Mouse (Mus musculus): ENCODE measurements around the gene Mad2l2. TPM values are rescaled to one million over a fixed set of nuclear protein-coding genes. Genes with fewer than 3 reads are reported as not detected.
"Not testable (repeated sequence)": the region's sequence is repeated elsewhere in the genome, so short reads cannot be mapped to it uniquely, and the experiment has no call there.

Gene Mad2l2
- polyA plus RNA-seq, 1 experiment: 17.8 TPM

- H3K27me3 ChIP-seq (ENCODE audit: control insufficient read depth, insufficient read depth, low read length): peaks cover 33% of the 10 kb centered on the region
- WGBS: 24% methylated on average over 15 of the region's 15 CpGs
Observed at GRCm38 (mm10) chr4:148169586-148169985, 39.4 kb downstream of the Mad2l2 start.

GRCm38 (mm10) chr4:148170842-148171241 is 40.7 kb downstream of the Mad2l2 start:
- Histone ChIP-seq H3K4me3 (ENCODE audit: low read depth, low read length) (no peak overlapping the region), H3K27me3 (ENCODE audit: control insufficient read depth, insufficient read depth, low read length) (peaks cover 24% of the 10 kb centered on the region), H3K36me3 (ENCODE audit: control insufficient read depth, insufficient read depth, low read length) (no peaks in the 10 kb centered on the region), H3K4me1 (ENCODE audit: control insufficient read depth, insufficient read depth, insufficient read length, low read length) (no peaks in the 10 kb centered on the region), H3K27ac (ENCODE audit: insufficient read depth, low read depth, low read length) (no peak overlapping the region)
- 2% methylated on average over 2 of the region's 2 CpGs for WGBS
- TF ChIP-seq CTCF (IDR thresholded peaks at IDR 0.05; ENCODE audit: extremely low read depth, insufficient read length, insufficient replicate concordance, low read depth, low read length) (peak; percentile 93), POLR2A (IDR thresholded peaks at IDR 0.05; ENCODE audit: low read depth, low read length) (no peak)

More at GRCm38 (mm10) chr4:148169586-148169985, 39.4 kb downstream of the Mad2l2 start:
- no peak overlapping the region for H3K27ac ChIP-seq (ENCODE audit: insufficient read depth, low read depth, low read length)
- TF ChIP-seq POLR2A (IDR thresholded peaks at IDR 0.05; ENCODE audit: low read depth, low read length) (no peak), CTCF (IDR thresholded peaks at IDR 0.05; ENCODE audit: extremely low read depth, insufficient read length, insufficient replicate concordance, low read depth, low read length) (no peak)
- no peak overlapping the region for H3K4me3 ChIP-seq (ENCODE audit: low read depth, low read length)
- 0 out of 2 replicates have a peak, but pooled peaks cover 1% of the 10 kb centered on the region for H3K4me1 ChIP-seq (ENCODE audit: control insufficient read depth, insufficient read depth, insufficient read length, low read length)
- H3K36me3 ChIP-seq (ENCODE audit: control insufficient read depth, insufficient read depth, low read length): no peaks in the 10 kb centered on the region

GRCm38 (mm10) chr4:148171261-148171660 is 41.1 kb downstream of the Mad2l2 start:
- Histone ChIP-seq H3K27ac (ENCODE audit: insufficient read depth, low read depth, low read length) (no peak overlapping the region), H3K27me3 (ENCODE audit: control insufficient read depth, insufficient read depth, low read length) (peaks cover 20% of the 10 kb centered on the region), H3K4me1 (ENCODE audit: control insufficient read depth, insufficient read depth, insufficient read length, low read length) (no peaks in the 10 kb centered on the region), H3K36me3 (ENCODE audit: control insufficient read depth, insufficient read depth, low read length) (no peaks in the 10 kb centered on the region), H3K4me3 (ENCODE audit: low read depth, low read length) (no peak overlapping the region)
- 34% methylated on average over 3 of the region's 3 CpGs for WGBS
- TF ChIP-seq POLR2A (IDR thresholded peaks at IDR 0.05; ENCODE audit: low read depth, low read length): no peak
- TF ChIP-seq CTCF (IDR thresholded peaks at IDR 0.05; ENCODE audit: extremely low read depth, insufficient read length, insufficient replicate concordance, low read depth, low read length): no peak

GRCm38 (mm10) chr4:148173811-148174494 is 43.8 kb downstream of the Mad2l2 start:
- TF ChIP-seq POLR2A (IDR thresholded peaks at IDR 0.05; ENCODE audit: low read depth, low read length) (no peak), CTCF (IDR thresholded peaks at IDR 0.05; ENCODE audit: extremely low read depth, insufficient read length, insufficient replicate concordance, low read depth, low read length) (no peak)
- no peaks in the 10 kb centered on the region for H3K36me3 ChIP-seq (ENCODE audit: control insufficient read depth, insufficient read depth, low read length)
- no peak overlapping the region for H3K4me3 ChIP-seq (ENCODE audit: low read depth, low read length)
- no peak overlapping the region for H3K27ac ChIP-seq (ENCODE audit: insufficient read depth, low read depth, low read length)
- H3K4me1 ChIP-seq (ENCODE audit: control insufficient read depth, insufficient read depth, insufficient read length, low read length): no peaks in the 10 kb centered on the region
- 3% methylated on average over 30 of the region's 30 CpGs for WGBS
- H3K27me3 ChIP-seq (ENCODE audit: control insufficient read depth, insufficient read depth, low read length): peaks cover 17% of the 10 kb centered on the region

- H3K36me3 ChIP-seq (ENCODE audit: control insufficient read depth, insufficient read depth, low read length): no peaks in the 10 kb centered on the region
- H3K4me3 ChIP-seq (ENCODE audit: low read depth, low read length): no peak overlapping the region
- no peak overlapping the region for H3K27ac ChIP-seq (ENCODE audit: insufficient read depth, low read depth, low read length)
- peaks cover 17% of the 10 kb centered on the region for H3K27me3 ChIP-seq (ENCODE audit: control insufficient read depth, insufficient read depth, low read length)
- TF ChIP-seq POLR2A (IDR thresholded peaks at IDR 0.05; ENCODE audit: low read depth, low read length): no peak
- TF ChIP-seq CTCF (IDR thresholded peaks at IDR 0.05; ENCODE audit: extremely low read depth, insufficient read length, insufficient replicate concordance, low read depth, low read length): no peak
- no peaks in the 10 kb centered on the region for H3K4me1 ChIP-seq (ENCODE audit: control insufficient read depth, insufficient read depth, insufficient read length, low read length)
- WGBS: 21% methylated on average over 12 of the region's 12 CpGs
Observed at GRCm38 (mm10) chr4:148174495-148174862, 44.3 kb downstream of the Mad2l2 start.

GRCm38 (mm10) chr4:148176603-148177002 is 46.4 kb downstream of the Mad2l2 start:
- WGBS: 38% methylated on average over 6 of the region's 6 CpGs
- H3K4me3 ChIP-seq (ENCODE audit: low read depth, low read length); H3K4me1 ChIP-seq (ENCODE audit: control insufficient read depth, insufficient read depth, insufficient read length, low read length); H3K27ac ChIP-seq (ENCODE audit: insufficient read depth, low read depth, low read length); H3K36me3 ChIP-seq (ENCODE audit: control insufficient read depth, insufficient read depth, low read length): not testable (repeated sequence)
- H3K27me3 ChIP-seq (ENCODE audit: control insufficient read depth, insufficient read depth, low read length): peaks cover 17% of the 10 kb centered on the region

- H3K4me3 ChIP-seq (ENCODE audit: low read depth, low read length): no peak overlapping the region
- TF ChIP-seq POLR2A (IDR thresholded peaks at IDR 0.05; ENCODE audit: low read depth, low read length) (no peak), CTCF (IDR thresholded peaks at IDR 0.05; ENCODE audit: extremely low read depth, insufficient read length, insufficient replicate concordance, low read depth, low read length) (no peak)
- no peak overlapping the region for H3K27ac ChIP-seq (ENCODE audit: insufficient read depth, low read depth, low read length)
- peaks cover 17% of the 10 kb centered on the region for H3K27me3 ChIP-seq (ENCODE audit: control insufficient read depth, insufficient read depth, low read length)
- H3K36me3 ChIP-seq (ENCODE audit: control insufficient read depth, insufficient read depth, low read length): no peaks in the 10 kb centered on the region
- no peaks in the 10 kb centered on the region for H3K4me1 ChIP-seq (ENCODE audit: control insufficient read depth, insufficient read depth, insufficient read length, low read length)
Observed at GRCm38 (mm10) chr4:148177716-148178115, 47.5 kb downstream of the Mad2l2 start.
